Mouse (Mus musculus) liver, postnatal 0 days (tissue): ENCODE measurements around the gene Fance.

Experiments
- CTCF ChIP-seq: sonication (generic); IDR thresholded peaks from 2 replicates; pipeline ENCODE4 v1.5.1; 2016; ENCODE audit warnings: antibody characterized with exemption, low read depth
- EP300 ChIP-seq: IDR thresholded peaks from 2 replicates; pipeline ENCODE4 v1.6.1; 2016; ENCODE audit warnings: antibody characterized with exemption, low read depth, mild to moderate bottlenecking

DNA sequence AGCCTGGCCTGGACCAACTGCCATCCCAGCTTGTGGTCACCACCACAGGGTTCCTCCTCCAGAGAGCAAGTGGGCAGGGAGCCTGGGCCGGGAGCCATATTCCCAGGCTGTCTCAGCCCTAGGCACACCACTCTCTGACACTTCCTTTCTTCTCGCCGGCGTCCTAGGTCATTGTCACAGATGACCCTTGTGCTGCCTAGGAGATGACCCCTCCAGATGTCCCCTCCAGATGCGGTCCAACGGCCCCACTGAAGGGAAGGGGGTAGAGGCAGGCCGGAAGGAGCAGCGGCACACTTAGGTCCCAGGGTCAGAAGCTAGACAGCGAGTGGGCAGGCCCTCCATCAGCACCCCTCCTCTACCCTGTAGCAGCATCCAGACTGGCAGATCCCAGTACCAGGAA is 13.0 kb upstream of the Fance start:
- TF ChIP-seq CTCF (no peak), EP300 (no peak)
